Mouse (Mus musculus) induced T-regulatory cell, adult 2 months (primary cell): ENCODE results near the gene Prr29.
"Not testable (repeated sequence)": the region's sequence is repeated elsewhere in the genome, so short reads cannot be mapped to it uniquely, and the experiment has no call there.

ENCODE experiments used
- DNase-seq: peaks from one replicate; pipeline ENCODE4 v3.0.0-alpha.2; 2012; ENCODE audit warnings: low read depth

Gene Prr29

GRCm38 (mm10) chr11:106355382-106356128, 9.7 kb upstream of the Prr29 start:
- DNase-seq, result no peak

- DNase-seq, result peak; percentile 53
These were observed 5.9 kb upstream of the Prr29 start for GRCm38 (mm10) chr11:106359350-106359749.

GRCm38 (mm10) chr11:106364712-106365111, 560 bp upstream of the Prr29 start:
- DNase-seq, result peak; percentile 2

- DNase-seq, result peak; percentile 86
These were observed 1.0 kb downstream of the Prr29 start for GRCm38 (mm10) chr11:106366316-106366715.

GRCm38 (mm10) chr11:106373998-106374397, 8.7 kb downstream of the Prr29 start:
- DNase-seq, result no peak

GRCm38 (mm10) chr11:106374559-106374958, 9.3 kb downstream of the Prr29 start:
- no peak for DNase-seq

GRCm38 (mm10) chr11:106374979-106375378, 9.7 kb downstream of the Prr29 start:
- DNase-seq, result no peak

GRCm38 (mm10) chr11:106381011-106381410, 15.7 kb downstream of the Prr29 start:
- no peak for DNase-seq

- no peak for DNase-seq
These were observed 16.6 kb downstream of the Prr29 start for GRCm38 (mm10) chr11:106381883-106382282.

- no peak for DNase-seq
These were observed 17.2 kb downstream of the Prr29 start for GRCm38 (mm10) chr11:106382424-106382823.

GRCm38 (mm10) chr11:106383051-106383790, 17.9 kb downstream of the Prr29 start:
- no peak for DNase-seq

GRCm38 (mm10) chr11:106386409-106386808, 21.1 kb downstream of the Prr29 start:
- no peak for DNase-seq

GRCm38 (mm10) chr11:106387020-106387419, 21.7 kb downstream of the Prr29 start:
- DNase-seq, result peak; percentile 77

- peak; percentile 92 for DNase-seq
These were observed 22.5 kb downstream of the Prr29 start, which contains the start of gene Icam2 for GRCm38 (mm10) chr11:106387791-106388216. Gene Icam2 (minus strand): TSS chr11:106388075.

- no peak for DNase-seq
These were observed 24.3 kb downstream of the Prr29 start for GRCm38 (mm10) chr11:106389611-106390010.

- no peak for DNase-seq
These were observed 25.5 kb downstream of the Prr29 start for GRCm38 (mm10) chr11:106390757-106391156.

GRCm38 (mm10) chr11:106391546-106392188, 26.4 kb downstream of the Prr29 start:
- DNase-seq, result peak; percentile 90

GRCm38 (mm10) chr11:106392597-106393330, 27.5 kb downstream of the Prr29 start:
- DNase-seq, result no peak

GRCm38 (mm10) chr11:106393331-106393616, 28.0 kb downstream of the Prr29 start:
- DNase-seq, result no peak

GRCm38 (mm10) chr11:106394055-106394454, 28.8 kb downstream of the Prr29 start:
- not testable (repeated sequence) for DNase-seq

GRCm38 (mm10) chr11:106397656-106398055, 32.4 kb downstream of the Prr29 start:
- peak; percentile 40 for DNase-seq

- DNase-seq, result no peak
These were observed 33.2 kb downstream of the Prr29 start for GRCm38 (mm10) chr11:106398481-106398880.
